Comparison of ENCODE assay signal across 15 mouse cellular contexts in the genomic region with DNA sequence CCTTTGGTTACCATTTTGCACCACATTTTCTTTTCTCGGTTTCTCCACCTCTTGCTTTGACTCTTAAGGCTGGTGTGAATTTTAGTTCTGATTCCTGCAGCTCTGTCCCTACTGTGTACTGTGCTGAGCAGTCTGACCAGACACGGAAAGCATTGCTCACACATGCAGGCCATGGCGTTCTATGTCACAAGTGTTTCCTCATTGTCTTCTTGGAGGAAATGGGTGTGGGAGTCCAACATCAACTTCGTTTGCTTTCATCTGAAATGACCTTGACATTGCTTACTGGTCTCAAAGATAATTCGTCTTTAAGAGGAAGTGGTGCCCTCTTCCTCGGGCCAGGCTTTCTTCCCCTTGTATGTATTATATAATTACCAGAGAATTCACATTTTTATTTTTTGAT.
A peak's percentile ranks its signal among the peaks of the same experiment; 100 is the strongest.
DNase-seq lines count a peak whose midpoint lies in the region; ATAC-seq lines count a peak whose summit lies in the region.
"Had no signal": no experiment of that assay in that cellular context is flagged by ENCODE, and none has a peak within 500 bp of the region (broad histone marks: within the 10 kb centered on the region; RNA-seq: fewer than 3 reads in every experiment).

No protein-coding gene starts in this region.

- H3K9ac ChIP-seq in kidney, embryonic 14.5 days (ENCODE audit: low read depth, low read length): no peak overlapping the region
- H3K9ac ChIP-seq in intestine, embryonic 15.5 days: no peak overlapping the region
- H3K9ac ChIP-seq: liver, embryonic 14.5 days had no signal

- no peaks in the 10 kb centered on the region for H3K27me3 ChIP-seq in kidney, embryonic 14.5 days (ENCODE audit: control insufficient read depth, insufficient read depth, low read length)
- H3K27me3 ChIP-seq in intestine, embryonic 15.5 days (replicated peaks): no peaks in the 10 kb centered on the region

- no peaks in the 10 kb centered on the region for H3K9me3 ChIP-seq in kidney, embryonic 14.5 days (ENCODE audit: control insufficient read depth, low read length)
- H3K9me3 ChIP-seq in intestine, embryonic 15.5 days: no peaks in the 10 kb centered on the region
- H3K9me3 ChIP-seq: forebrain, embryonic 10.5 days; limb, embryonic 10.5 days had no signal

- H3K4me1 ChIP-seq in kidney, embryonic 14.5 days (ENCODE audit: control insufficient read depth, insufficient read depth, low read length): no peaks in the 10 kb centered on the region
- no peaks in the 10 kb centered on the region for H3K4me1 ChIP-seq in intestine, embryonic 15.5 days (replicated peaks)
- H3K4me1 ChIP-seq: limb, embryonic 10.5 days had no signal

- no peak for ATAC-seq in kidney, embryonic 14.5 days (ENCODE audit: low FRiP score, low TSS enrichment)
- no peak for ATAC-seq in erythroid progenitor cell, adult 5-6 weeks (replicated peaks; ENCODE audit: low FRiP score, poor library complexity, severe bottlenecking)
- no peak for ATAC-seq in intestine, embryonic 15.5 days
- ATAC-seq: intestine, postnatal 0 days had no signal

- no peak overlapping the region for H3K4me3 ChIP-seq in kidney, embryonic 14.5 days (ENCODE audit: low read length)
- no peak overlapping the region for H3K4me3 ChIP-seq in intestine, embryonic 15.5 days (replicated peaks)
- H3K4me3 ChIP-seq: forebrain, embryonic 10.5 days; limb, embryonic 10.5 days had no signal

- WGBS in kidney, embryonic 14.5 days: 66% methylated on average over 6 of the region's 6 CpGs
- 63% methylated on average over 6 of the region's 6 CpGs for WGBS in intestine, embryonic 15.5 days

- no peak overlapping the region for H3K4me2 ChIP-seq in kidney, embryonic 14.5 days (replicated peaks; ENCODE audit: low read depth, low read length)
- no peak overlapping the region for H3K4me2 ChIP-seq in intestine, embryonic 15.5 days (replicated peaks)

- H3K36me3 ChIP-seq in kidney, embryonic 14.5 days (ENCODE audit: control insufficient read depth, insufficient read depth, low read length): no peaks in the 10 kb centered on the region
- H3K36me3 ChIP-seq in intestine, embryonic 15.5 days: no peaks in the 10 kb centered on the region
- H3K36me3 ChIP-seq: forebrain, embryonic 10.5 days; limb, embryonic 10.5 days had no signal

- no peak overlapping the region for H3K27ac ChIP-seq in kidney, embryonic 14.5 days (ENCODE audit: low read depth, low read length)
- H3K27ac ChIP-seq in intestine, embryonic 15.5 days: no peak overlapping the region
- H3K27ac ChIP-seq: limb, embryonic 10.5 days; liver, embryonic 14.5 days; stomach, postnatal 0 days had no signal

- peak; percentile 28 for DNase-seq in kidney, adult 11 months
- DNase-seq in MEL-GATA-1-ER (ENCODE audit: extremely low read depth, low read depth): peak; percentile 19
- DNase-seq in kidney, adult 8-10 months: peak; percentile 9 to 29
- DNase-seq in lung, postnatal 25 days (ENCODE audit: low spot score): peak; percentile 61
- DNase-seq: cerebellum, adult 9-10 months; heart, postnatal 36 days; thymus, postnatal 4 days had no signal
